Mouse (Mus musculus) embryonic facial prominence, embryonic 11.5 days (tissue): ENCODE measurements around the gene Kazn. TPM values are rescaled to one million over a fixed set of nuclear protein-coding genes. Genes with fewer than 3 reads are reported as not detected.

ENCODE experiments used
- ATAC-seq: fragments of 200-750 bp; cut with Nextera tagmentation; replicated peaks from 2 replicates; pipeline ENCODE4 v1.8.0; 2017; ENCODE audit warnings: low read depth; ENCODE audit not compliant: insufficient number of reproducible peaks, low FRiP score, low TSS enrichment
- DNase-seq: peaks from one replicate; pipeline ENCODE4 v3.0.0-alpha.2; 2015; ENCODE audit warnings: low spot score
- H3K27ac ChIP-seq: fragments of 300-500 bp; sonication (generic); replicated peaks from 2 replicates; pipeline ENCODE4 v1.5.1; 2014; ENCODE audit warnings: mild to moderate bottlenecking, low read depth, low read length, control low read depth
- H3K27me3 ChIP-seq: fragments of 300-500 bp; sonication (generic); 2 replicates; pipeline ENCODE4 v1.6.1; 2014; ENCODE audit warnings: mild to moderate bottlenecking, low read length, moderate library complexity, mixed read lengths; ENCODE audit not compliant: control insufficient read depth, insufficient read depth
- H3K36me3 ChIP-seq: fragments of 300-500 bp; sonication (generic); replicated peaks from 2 replicates; pipeline ENCODE4 v1.6.1; 2014; ENCODE audit warnings: low read depth, mild to moderate bottlenecking, low read length, moderate library complexity, mixed read lengths; ENCODE audit not compliant: control insufficient read depth, insufficient read depth
- H3K4me1 ChIP-seq: fragments of 300-500 bp; sonication (generic); 2 replicates; pipeline ENCODE4 v1.6.1; 2014; ENCODE audit warnings: low read length, mixed read lengths; ENCODE audit not compliant: control insufficient read depth, insufficient read depth
- H3K4me2 ChIP-seq: fragments of 300-500 bp; sonication (generic); 2 replicates; pipeline ENCODE4 v1.6.1; 2014; ENCODE audit warnings: low read depth, mild to moderate bottlenecking, control low read depth, low read length, moderate library complexity
- H3K4me3 ChIP-seq: fragments of 300-500 bp; sonication (generic); 2 replicates; pipeline ENCODE4 v1.5.1; 2014; ENCODE audit warnings: low read depth, low read length, control low read depth
- H3K9ac ChIP-seq: fragments of 300-500 bp; sonication (generic); replicated peaks from 2 replicates; pipeline ENCODE4 v1.6.1; 2014; ENCODE audit warnings: mild to moderate bottlenecking, control low read depth, low read length
- H3K9me3 ChIP-seq: fragments of 300-500 bp; sonication (generic); replicated peaks from 2 replicates; pipeline ENCODE4 v1.6.1; 2016; ENCODE audit warnings: mild to moderate bottlenecking, low read length, inconsistent platforms, mixed read lengths; ENCODE audit not compliant: control insufficient read depth
- WGBS: fragments of 180-500 bp; shearing (Covaris S2); extraction: QIAGEN DNeasy Blood & Tissue Kit; methylation state at CpG from one replicate; pipeline ENCODE4 v1.1.7; 2014; 5-methylcytosine and 5-hydroxymethylcytosine counted together
- polyA plus RNA-seq: library from polyadenylated mRNA; unstranded; fragments of >200 nt; fragmentation: Nextera tagmentation; extraction: Ambion mirVana; gene quantifications from 2 replicates; pipeline ENCODE4 v1.2.1, GENCODE M21; 2014

The Kazn gene
- polyA plus RNA-seq, 1 experiment from 2014 or later: 11.1 TPM

DNA sequence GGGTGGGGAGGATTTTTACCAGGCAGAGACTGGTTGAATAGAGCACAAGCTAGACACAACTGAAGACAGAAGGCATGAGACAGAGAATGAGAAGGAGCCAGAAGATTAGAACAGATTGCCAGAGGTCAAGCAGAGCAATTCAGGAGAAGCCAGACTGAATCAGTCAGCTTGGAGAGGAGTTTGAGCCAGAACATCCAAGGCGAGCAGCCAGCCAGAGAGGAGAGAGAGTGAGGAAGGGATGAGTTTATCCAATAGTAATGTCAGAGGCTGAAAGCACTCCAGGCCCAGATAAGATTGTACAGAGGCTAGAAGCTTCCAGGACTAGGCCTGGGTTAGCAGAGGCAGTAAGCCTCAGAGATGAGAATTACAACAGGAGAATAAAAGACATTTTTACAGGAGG lies 118.0 kb downstream of the Kazn start:
- no peak overlapping the region for H3K9ac ChIP-seq
- H3K27ac ChIP-seq: no peak overlapping the region
- DNase-seq (no peak), ATAC-seq (no peak)
- no peak overlapping the region for H3K4me3 ChIP-seq
- no peaks in the 10 kb centered on the region for H3K27me3 ChIP-seq
- H3K36me3 ChIP-seq: no peaks in the 10 kb centered on the region
- no peaks in the 10 kb centered on the region for H3K9me3 ChIP-seq
- 42% methylated on average over 1 of the region's 1 CpGs for WGBS
- 0 out of 2 replicates have a peak, but pooled peaks cover 5% of the 10 kb centered on the region for H3K4me1 ChIP-seq
- H3K4me2 ChIP-seq: no peak overlapping the region

DNA sequence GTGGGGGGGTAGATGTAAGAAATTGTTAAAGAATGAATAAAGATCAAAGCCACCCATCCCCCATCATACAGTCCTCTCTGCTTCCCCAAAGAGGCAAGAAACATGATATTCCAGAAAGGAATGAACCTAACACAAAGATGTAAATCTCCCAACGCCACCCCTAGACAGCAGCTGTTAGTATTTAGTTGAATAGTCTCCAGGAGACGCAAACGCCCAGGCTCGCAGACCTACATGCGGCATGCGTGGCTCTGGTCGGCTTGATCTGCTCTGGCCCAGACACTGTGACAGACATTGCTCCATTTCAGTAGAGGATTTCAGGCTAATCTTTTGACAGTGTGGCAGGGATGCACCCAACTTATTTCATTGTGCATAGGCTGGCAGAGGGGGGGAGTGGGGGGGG lies 120.7 kb downstream of the Kazn start:
- H3K4me3 ChIP-seq: no peak overlapping the region
- H3K36me3 ChIP-seq: no peaks in the 10 kb centered on the region
- H3K9me3 ChIP-seq: no peaks in the 10 kb centered on the region
- H3K27ac ChIP-seq: peak overlapping the region; percentile 68
- ATAC-seq (peak; percentile 40; the same call in 1 of the 2 replicates), DNase-seq (peak; percentile 86)
- H3K27me3 ChIP-seq: no peaks in the 10 kb centered on the region
- 0 out of 2 replicates have a peak, but pooled peaks cover 5% of the 10 kb centered on the region for H3K4me1 ChIP-seq
- WGBS: 17% methylated on average over 7 of the region's 7 CpGs
- H3K4me2 ChIP-seq: no peak overlapping the region
- H3K9ac ChIP-seq: no peak overlapping the region

DNA sequence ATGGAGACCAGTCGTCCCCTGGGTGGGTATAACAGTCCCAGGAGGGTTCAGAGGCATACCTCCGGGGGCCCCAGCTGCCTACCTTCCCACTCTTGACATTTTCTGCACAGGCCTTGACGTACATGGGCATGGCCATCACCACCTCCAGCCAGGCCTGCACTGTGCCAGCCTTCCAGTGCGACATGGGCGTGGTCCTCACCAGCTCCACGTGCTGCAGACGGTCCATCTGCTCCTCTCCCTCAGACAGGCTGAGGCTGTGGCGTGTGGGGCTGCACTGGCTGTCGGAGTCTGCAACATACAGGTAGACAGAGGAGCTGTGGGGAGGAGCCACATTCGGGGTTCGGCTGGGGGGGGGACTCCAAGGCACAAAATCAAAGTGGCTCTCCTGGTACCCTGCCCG lies 121.2 kb downstream of the Kazn start:
- Histone ChIP-seq H3K36me3 (no peaks in the 10 kb centered on the region), H3K9ac (no peak overlapping the region), H3K27ac (0 out of 2 replicates have a peak overlapping the region, but pooled peaks have one; percentile 29), H3K9me3 (no peaks in the 10 kb centered on the region), H3K4me3 (no peak overlapping the region), H3K4me1 (0 out of 2 replicates have a peak, but pooled peaks cover 5% of the 10 kb centered on the region), H3K4me2 (no peak overlapping the region), H3K27me3 (no peaks in the 10 kb centered on the region)
- 71% methylated on average over 12 of the region's 12 CpGs for WGBS
- DNase-seq (no peak), ATAC-seq (peak; percentile 57; the same call in 1 of the 2 replicates)

DNA sequence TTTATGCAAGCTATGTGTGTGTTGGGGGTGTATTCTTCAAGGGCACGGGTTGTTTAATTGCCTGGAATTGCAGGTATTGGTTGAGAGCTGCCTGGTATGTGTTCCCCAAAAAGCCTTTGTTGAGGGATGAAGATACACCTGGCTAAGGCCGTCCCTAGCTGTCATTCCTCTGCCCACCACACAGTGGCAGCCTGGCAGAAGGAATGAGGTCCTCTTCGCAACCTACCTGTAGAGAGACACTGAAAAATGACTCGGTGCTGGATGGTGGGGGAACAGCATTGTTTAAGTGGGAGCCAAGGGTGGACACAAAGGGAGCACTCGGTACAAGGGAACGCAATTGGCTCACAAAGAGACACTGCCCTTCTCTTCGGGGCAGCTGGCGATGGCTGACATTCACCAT lies 125.9 kb downstream of the Kazn start:
- no peak overlapping the region for H3K27ac ChIP-seq
- ATAC-seq: 0 out of 2 replicates have a peak, but pooled peaks have one; percentile 37

DNA sequence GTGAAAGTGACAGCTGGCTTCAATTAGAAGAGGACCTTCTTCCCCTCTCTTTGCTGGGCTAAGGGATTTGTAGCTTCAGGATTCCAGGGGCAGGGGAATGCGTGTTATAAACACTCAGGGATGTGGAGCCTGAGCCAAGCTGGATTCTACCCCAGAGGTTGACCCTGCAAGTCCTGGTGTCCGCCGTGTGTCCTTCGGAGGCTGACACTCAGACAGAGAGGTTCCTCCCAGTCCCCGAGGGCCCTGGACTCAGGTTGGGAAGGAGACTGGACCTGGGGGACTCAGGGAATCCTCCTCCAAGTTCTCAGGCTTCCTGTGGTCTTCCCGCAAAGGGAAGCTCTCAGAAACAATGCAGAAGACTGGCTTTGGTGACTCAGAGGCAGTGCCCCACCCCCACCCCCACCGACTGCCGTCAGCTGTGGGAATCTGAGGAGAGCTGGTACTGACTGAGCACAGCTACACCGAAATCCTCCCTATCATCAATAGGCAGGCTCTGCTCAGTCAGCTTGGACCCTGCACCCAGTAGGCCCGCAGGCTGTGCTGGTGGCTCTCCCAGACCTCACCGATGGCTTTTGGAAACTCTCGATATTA lies 136.0 kb downstream of the Kazn start:
- DNase-seq (no peak), ATAC-seq (no peak)
- 52% methylated on average over 12 of the region's 12 CpGs for WGBS
- Histone ChIP-seq H3K27ac (no peak overlapping the region), H3K4me3 (no peak overlapping the region), H3K9me3 (no peaks in the 10 kb centered on the region), H3K9ac (no peak overlapping the region), H3K4me2 (no peak overlapping the region), H3K27me3 (no peaks in the 10 kb centered on the region), H3K36me3 (no peaks in the 10 kb centered on the region), H3K4me1 (peaks cover 4% of the 10 kb centered on the region; the same call in 1 of the 2 replicates)

More for the DNA sequence above, 125.9 kb downstream of the Kazn start:
- Histone ChIP-seq H3K4me2 (no peak overlapping the region), H3K9ac (no peak overlapping the region), H3K4me1 (no peaks in the 10 kb centered on the region), H3K36me3 (no peaks in the 10 kb centered on the region), H3K9me3 (no peaks in the 10 kb centered on the region), H3K4me3 (no peak overlapping the region), H3K27me3 (no peaks in the 10 kb centered on the region)
- DNase-seq: peak; percentile 47
- WGBS: 33% methylated on average over 8 of the region's 8 CpGs

DNA sequence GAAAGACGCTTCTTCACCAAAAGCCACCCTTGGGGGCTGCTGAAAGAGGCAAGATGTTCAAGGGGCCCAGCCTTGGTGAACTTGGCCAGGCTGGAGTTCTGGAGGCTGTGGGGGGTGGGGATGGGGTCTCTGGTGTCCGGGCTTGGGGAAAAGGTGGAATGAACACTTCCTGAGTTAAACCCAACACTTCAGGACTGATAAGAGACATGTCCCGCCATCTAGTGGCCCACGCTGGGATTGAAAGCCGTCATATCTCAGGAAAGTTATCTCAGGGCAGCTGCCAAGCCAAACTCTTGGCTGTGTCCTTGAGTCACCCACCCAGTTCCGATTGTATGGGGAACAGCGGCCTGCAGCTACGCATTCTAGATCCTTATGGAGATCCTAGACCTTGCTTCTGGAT lies 140.9 kb downstream of the Kazn start:
- H3K4me3 ChIP-seq: no peak overlapping the region
- H3K36me3 ChIP-seq: no peaks in the 10 kb centered on the region
- DNase-seq (peak; percentile 85), ATAC-seq (no peak)
- H3K4me2 ChIP-seq: no peak overlapping the region
- H3K27me3 ChIP-seq: no peaks in the 10 kb centered on the region
- H3K4me1 ChIP-seq: peaks cover 6% of the 10 kb centered on the region; the same call in 1 of the 2 replicates
- no peak overlapping the region; the same call in 1 of the 2 replicates for H3K9ac ChIP-seq
- H3K27ac ChIP-seq: no peak overlapping the region
- no peaks in the 10 kb centered on the region for H3K9me3 ChIP-seq
- WGBS: 21% methylated on average over 8 of the region's 8 CpGs

DNA sequence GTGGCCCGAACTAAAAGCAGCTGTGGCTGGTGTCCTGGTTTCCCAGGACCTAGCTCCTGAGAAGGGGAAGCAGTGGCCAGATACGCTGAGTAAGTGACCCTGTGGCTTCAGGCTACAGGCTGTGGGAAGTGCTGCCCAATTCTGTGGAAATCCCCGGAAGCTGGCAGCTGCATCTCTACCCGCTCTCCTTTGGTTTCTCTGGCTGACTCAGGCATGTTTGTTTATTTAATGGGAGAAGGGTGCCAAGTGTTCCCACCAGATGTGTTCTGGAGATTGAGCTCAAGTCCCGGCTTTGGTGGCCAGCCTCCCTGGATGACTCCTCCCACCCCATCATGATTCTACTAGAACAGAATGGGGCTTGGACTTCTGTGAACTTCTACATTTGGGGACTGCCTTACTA lies 141.3 kb downstream of the Kazn start:
- Histone ChIP-seq H3K27ac (no peak overlapping the region), H3K4me2 (no peak overlapping the region), H3K36me3 (no peaks in the 10 kb centered on the region), H3K4me1 (peaks cover 2% of the 10 kb centered on the region; the same call in 1 of the 2 replicates), H3K27me3 (no peaks in the 10 kb centered on the region), H3K4me3 (no peak overlapping the region), H3K9ac (no peak overlapping the region; the same call in 1 of the 2 replicates), H3K9me3 (no peaks in the 10 kb centered on the region)
- DNase-seq (no peak), ATAC-seq (no peak)
- WGBS: 32% methylated on average over 5 of the region's 5 CpGs

DNA sequence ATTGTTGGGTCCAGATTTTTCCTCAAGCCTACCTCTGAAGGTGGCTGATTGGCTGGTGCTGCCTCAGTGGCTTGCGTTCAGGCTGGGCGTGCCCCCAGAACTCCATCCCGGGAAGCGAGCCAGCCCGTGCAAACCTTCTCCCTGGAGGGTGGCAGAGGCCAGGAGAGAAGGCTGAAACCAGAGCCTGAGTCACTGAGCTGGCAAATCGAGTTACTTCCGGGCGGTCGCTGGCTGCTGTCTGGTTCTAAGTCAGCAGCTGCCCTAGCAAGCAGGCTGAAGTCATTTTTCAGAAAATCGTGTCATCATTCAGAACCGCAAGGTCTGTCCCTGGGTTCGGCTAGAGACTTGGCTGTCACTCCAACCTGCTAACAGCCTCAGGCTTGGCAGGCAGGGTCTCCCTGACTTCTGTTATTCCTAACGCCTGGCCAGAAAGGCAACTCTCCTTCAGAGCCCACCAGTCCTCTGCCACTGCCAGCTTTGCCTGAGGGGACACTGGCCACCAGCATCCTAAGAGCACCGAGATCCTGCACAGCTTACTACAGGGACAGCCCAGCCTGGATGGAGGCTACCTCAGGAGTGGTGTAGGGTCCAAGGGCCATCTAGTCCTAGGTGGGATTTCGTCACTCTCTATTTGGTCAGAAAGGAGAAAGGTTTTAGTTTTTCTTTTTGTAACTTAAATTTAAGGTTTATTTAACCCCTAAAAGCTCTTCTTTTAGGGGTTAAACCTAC lies 143.5 kb downstream of the Kazn start:
- ATAC-seq (no peak), DNase-seq (no peak)
- Histone ChIP-seq H3K9me3 (no peaks in the 10 kb centered on the region), H3K9ac (0 out of 2 replicates have a peak overlapping the region, but pooled peaks have one; percentile 18), H3K4me3 (no peak overlapping the region), H3K4me2 (no peak overlapping the region), H3K27ac (no peak overlapping the region), H3K27me3 (no peaks in the 10 kb centered on the region), H3K36me3 (no peaks in the 10 kb centered on the region), H3K4me1 (0 out of 2 replicates have a peak, but pooled peaks cover 2% of the 10 kb centered on the region)
- 46% methylated on average over 15 of the region's 15 CpGs for WGBS
